Mouse (Mus musculus) erythroblast, embryonic 14.5 days (primary cell): Measurements from ENCODE around the gene Casp14.

ENCODE experiments used
- GATA1 ChIP-seq: IDR thresholded peaks from 2 replicates; pipeline ENCODE4 v1.6.1; 2012; ENCODE audit warnings: low read length, inconsistent platforms, mixed read lengths
- TAL1 ChIP-seq: IDR thresholded peaks from 3 replicates; pipeline ENCODE4 v1.6.1; 2012; ENCODE audit warnings: low read length, inconsistent platforms, mixed read lengths

- no peak for TF ChIP-seq GATA1
- no peak for TF ChIP-seq TAL1
Observed at GRCm38 (mm10) chr10:78718056-78718455, at the start of gene Casp14.
